Mouse (Mus musculus): ENCODE data around the gene Selenof. TPM values are rescaled to one million over a fixed set of nuclear protein-coding genes. Genes with fewer than 3 reads are reported as not detected.
"Not testable (repeated sequence)": the region's sequence is repeated elsewhere in the genome, so short reads cannot be mapped to it uniquely, and the experiment has no call there.

Selenof gene
- total RNA-seq, 2 experiments from 2014 or later, result 206 to 217 TPM

DNA sequence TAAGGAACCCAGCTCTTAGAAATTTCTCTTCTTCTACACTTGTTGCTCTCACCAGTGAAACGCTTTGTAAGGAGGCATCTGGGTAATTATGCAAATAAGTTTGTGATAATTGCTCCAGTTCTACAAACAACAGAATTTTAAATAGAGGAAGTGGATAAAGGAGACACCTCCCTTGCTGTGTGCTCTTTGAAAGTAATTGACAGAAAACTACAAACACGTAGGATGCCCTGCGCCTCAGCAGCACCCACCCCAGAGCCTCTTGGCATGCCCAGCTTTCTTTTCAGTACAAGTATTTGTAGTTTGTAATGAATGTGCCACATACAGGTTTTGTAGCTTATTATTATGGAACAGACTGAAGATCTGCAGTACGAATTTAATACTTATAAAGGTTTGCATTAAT, 27.0 kb downstream of the Selenof start:
- no peak for ATAC-seq (replicated peaks; ENCODE audit: low FRiP score, poor library complexity, severe bottlenecking)

DNA sequence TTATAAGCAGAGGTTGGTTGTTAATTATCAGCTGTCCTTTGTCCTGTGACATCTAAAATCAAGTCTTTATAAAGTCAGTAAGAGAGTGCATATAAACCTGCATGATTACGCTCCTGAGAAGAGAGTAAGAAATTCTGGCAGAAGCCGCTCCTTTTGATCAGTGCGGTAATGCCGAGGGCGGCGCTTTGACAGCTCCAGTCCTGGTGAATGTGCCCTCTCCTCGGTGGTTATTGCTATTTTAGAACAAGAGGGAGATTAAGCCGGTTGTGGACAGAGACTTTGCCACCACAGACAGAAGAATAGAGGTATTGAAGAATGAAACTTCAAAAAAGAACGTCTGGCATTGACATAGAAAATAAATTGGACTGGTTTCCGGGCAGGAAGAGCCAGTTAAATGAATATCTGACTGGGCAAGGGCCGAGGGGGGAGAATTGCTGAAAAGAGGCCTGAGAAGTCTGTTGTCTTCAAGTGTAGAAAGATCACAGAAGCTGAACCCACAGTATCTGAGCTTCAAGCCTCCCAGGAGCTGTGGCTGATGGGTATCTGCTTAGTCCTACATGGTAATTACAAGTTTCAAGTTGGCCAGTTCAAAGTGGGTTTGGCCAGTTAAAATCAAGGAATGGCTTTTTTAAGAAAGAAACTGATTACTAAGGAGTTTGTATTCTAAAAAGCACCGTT, 27.8 kb downstream of the Selenof start:
- ATAC-seq (replicated peaks; ENCODE audit: low FRiP score, poor library complexity, severe bottlenecking), result no peak

DNA sequence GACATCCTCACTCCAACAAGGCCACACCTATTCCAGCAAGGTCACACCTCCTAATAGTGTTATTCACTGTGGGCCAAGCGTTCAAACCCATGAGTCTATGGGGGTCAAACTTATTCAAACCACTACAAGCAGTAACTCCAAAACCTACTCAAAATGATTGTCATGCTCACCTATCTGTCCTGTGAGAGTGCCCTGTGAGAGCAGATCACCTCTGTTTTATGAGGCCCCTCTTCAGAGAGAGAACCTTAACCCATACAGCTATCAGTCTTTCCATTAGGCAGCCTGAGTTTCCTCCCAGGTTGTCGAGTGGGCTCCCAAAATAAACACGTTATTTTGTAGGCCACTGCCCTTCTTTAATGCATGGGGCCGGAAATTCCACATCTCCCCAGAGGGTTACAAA, 32.3 kb downstream of the Selenof start:
- no peak for ATAC-seq (replicated peaks; ENCODE audit: low FRiP score, poor library complexity, severe bottlenecking)

DNA sequence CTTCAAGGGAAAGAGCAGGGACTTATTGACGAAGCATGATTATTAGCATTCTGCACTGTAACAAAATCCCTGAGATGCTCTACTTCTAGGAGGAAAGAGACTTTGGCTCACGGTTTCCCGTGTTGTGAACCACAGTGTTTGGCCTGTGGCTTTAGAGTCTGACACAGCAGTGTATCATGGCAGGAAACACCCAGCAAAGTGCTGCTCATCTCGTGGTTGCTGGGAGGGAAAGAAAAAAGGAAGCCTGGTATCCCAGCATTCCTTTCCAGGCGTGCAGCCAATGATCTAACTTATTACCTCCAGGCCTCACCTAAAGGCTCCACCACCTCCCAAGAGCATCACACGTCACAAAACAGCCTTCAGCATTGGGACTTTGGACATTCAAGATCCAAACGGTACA, 32.7 kb downstream of the Selenof start:
- ATAC-seq (replicated peaks; ENCODE audit: low FRiP score, poor library complexity, severe bottlenecking), result no peak

DNA sequence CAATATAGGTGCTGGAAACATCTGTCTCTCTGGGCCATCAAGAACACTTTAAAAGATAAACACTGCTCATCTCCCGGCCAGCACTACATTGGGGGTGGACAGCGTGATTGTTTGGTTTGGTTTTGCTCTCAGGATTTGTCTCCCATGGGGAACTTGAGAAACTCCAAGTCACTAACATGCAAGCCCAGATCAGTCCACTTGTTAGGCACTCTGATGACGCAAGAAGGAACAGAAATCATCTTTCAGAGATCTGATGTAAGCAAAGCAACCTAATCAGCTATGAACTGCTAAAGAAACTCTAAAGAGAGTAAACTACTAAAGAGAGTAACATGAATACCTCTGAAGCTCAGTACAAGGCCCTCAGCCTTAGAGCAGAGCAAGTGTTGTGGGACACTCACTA, 33.5 kb downstream of the Selenof start:
- ATAC-seq (replicated peaks; ENCODE audit: low FRiP score, poor library complexity, severe bottlenecking), result no peak

DNA sequence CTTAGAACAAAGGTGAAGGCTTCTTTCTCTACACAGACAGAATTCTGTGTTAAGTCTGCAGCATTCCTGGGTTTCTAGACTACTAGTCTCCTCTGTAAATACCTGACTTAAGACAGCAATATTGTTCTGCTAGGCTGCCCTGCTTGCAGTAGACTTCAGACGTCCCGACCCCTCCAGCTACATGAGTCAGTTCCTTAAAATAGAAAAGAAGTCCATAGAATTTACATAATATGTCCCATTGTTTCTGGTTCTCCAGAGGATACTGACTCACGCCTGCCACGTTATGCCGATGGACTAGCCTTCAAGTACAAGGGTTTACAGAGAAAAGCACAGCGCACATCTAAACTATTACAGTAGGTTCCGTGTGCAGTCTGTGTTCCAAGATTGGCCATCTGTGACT, 34.1 kb downstream of the Selenof start:
- ATAC-seq (replicated peaks; ENCODE audit: low FRiP score, poor library complexity, severe bottlenecking), result no peak

DNA sequence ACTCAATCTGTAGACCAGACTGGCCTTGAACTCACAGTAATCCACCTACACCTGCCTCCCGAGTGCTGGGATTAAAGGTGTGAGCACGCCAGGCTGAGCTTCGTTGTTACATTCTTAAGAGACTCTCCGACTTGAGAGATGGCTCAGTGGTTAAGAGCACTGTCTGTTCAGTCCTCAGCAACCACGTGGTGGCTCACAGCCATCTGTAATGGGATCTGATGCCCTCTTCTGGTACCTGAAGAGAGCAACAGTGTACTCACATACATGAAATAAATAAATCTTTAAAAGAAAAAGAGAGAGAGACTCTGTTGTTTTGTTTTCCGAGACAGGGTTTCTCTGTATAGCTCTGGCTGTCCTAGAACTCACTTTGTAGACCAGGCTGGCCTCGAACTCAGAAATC, 35.7 kb downstream of the Selenof start:
- ATAC-seq (replicated peaks; ENCODE audit: low FRiP score, poor library complexity, severe bottlenecking), result not testable (repeated sequence)

DNA sequence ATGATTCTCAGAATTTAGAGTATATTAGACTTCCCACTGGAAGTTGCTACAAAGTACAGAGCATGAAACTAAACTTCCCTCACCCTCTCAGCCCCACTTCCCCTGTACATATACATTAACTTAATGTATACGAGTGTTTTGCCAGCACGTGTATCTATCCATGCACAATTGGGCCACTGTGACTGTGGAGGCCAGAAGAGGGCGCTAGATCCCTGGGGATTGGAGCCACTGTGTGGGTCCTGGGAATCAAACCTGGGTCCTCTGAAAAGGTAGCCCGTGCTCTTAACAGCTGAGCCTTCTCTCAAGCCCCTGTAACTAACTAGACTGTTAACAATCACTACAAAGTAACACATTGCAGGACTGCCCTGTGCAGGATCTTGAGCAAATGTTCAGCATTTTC, 36.3 kb downstream of the Selenof start:
- ATAC-seq (replicated peaks; ENCODE audit: low FRiP score, poor library complexity, severe bottlenecking), result peak; percentile 60

DNA sequence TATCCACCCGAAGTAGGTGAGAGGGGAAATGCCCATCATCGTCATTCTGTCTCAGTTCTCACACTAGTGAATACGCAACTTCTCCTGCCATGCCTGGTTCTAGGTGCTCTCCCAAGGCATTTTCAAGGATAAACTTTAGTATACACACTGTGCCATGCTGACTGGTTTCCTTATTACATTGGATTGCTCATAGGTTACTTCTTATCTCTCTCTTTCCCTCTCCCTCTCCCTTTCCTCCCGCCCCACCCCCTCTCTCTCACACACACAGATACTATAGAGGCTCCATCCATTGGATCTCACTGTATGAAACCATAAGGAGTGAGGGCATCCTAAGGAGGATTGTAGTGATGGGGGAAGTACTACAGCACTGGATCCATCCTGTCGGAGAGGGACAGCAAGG, 38.0 kb downstream of the Selenof start:
- no peak for ATAC-seq (replicated peaks; ENCODE audit: low FRiP score, poor library complexity, severe bottlenecking)

DNA sequence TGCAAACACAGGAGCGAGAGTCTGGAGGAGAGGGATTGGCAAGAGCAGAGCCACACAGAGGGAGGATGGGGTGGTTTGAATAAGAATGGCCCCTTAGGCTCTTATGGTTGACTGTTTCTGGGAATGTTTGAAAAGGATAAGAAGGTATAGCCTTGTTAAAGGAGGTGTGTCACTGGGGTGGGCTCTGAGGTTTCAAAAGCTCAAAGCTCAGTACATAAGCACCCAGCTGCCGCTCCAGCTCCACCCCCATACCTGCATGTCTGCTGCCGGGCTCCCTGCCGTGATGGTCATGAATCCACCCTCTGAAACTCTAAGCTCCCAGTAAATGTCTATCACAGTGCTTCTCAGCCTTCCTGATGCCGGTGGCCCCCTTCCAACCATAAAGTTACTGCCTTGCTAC, 40.7 kb downstream of the Selenof start:
- ATAC-seq (replicated peaks; ENCODE audit: low FRiP score, poor library complexity, severe bottlenecking), result no peak

DNA sequence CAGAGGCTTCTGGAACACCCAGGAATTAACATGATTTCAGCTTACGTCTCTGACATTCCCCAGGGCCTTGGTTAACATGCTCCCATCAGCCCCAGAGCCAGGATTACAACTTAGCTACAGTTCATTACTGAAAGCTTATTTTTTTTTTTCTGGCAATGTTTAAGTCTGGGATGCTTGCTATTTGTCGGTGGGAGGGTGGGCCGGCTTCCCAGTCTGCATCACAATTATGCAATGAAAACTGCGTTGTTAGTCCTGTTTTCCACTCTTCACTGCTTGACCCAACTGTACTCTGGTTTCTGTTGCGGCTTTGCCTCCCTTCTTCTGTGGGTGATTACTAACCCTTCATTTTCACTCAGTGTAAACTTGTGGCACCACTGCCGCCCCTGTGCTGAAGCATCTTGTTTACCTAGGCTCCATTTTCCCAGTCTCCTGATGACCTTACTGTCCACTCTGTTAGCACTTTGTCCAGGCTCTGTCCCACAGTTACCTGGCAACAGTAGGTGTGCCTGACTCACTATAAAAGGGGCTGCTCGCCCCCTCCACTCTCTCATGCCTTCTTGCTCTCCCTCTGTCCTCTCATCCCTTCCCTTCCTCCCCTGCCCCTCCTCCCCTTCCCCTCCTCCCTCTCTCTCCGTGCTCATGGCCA, 41.6 kb downstream of the Selenof start:
- no peak for ATAC-seq (replicated peaks; ENCODE audit: low FRiP score, poor library complexity, severe bottlenecking)

DNA sequence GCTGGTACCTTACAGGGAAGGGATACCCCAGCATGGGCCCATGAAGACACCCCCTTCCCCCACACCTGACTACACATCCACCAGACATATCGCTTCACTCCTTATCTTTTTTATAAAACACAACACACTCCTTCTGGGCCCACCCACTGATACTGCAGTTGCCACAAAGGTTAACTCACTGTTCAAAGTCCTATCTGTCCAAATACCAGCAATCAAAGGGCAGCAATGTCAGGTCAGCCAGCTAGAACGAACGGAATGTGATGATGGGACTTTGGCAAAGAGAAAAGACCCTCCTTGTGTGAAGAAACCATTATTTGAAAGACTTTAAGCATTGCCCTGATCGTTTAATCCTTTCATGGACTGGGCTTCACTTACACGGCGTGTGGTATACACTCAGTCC, 42.3 kb downstream of the Selenof start:
- no peak for ATAC-seq (replicated peaks; ENCODE audit: low FRiP score, poor library complexity, severe bottlenecking)

DNA sequence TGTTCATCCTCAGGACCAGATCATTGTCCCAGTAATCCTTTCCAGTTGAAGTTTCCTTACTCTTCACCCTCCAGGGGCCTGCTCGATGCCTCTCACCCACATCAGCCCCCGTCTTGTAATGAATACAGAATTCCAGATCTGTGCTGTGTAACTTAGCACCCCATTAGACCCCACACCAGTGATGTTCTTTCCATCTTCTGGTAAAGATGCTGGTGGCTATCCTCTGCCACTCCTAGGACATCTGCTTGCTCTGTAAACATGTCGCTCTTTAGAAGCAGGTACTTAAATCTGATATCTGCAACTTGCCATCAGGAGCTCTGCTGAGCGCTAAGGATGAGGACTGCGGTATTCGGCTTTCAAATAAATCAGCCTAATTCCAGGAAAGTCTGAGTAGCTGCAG, 44.2 kb downstream of the Selenof start:
- no peak for ATAC-seq (replicated peaks; ENCODE audit: low FRiP score, poor library complexity, severe bottlenecking)

DNA sequence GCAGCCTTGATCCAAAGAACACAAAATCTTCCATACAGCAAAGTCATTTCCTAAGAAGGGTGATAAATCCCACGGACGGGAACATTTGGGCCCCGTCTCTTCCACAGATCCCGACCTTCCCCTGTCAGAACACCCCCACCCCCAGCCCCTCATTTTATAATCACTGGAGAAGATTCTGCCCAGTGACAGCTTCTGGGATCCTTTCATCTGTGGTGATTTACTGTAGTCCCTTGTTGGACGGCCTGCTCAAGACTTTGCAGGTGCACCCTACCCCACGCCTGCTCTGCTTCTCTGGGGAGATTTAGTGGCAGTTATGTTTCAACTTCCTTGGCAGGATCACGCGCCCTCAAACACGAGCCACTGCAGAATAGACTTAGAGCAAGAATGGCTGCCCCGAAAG, 44.6 kb downstream of the Selenof start:
- ATAC-seq (replicated peaks; ENCODE audit: low FRiP score, poor library complexity, severe bottlenecking), result no peak

DNA sequence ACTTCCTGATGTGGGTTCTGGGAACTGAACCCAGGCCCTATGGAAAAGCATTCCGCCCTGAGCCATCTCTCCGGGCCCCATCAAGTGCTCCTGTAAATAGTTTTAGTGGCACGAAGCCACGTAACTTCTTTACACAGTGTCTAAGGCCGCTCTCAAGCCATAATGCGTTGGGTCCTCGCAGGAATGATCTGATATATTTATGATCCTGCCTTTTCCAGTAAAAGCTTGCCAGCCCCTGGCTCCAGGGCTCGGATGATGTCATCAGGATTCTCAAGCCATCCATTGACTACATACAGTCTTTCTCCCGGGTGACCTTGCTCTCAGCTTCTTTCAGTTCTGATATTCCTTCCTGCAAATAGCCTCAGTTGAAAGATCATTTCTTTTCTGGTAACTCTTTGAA, 45.4 kb downstream of the Selenof start:
- no peak for ATAC-seq (replicated peaks; ENCODE audit: low FRiP score, poor library complexity, severe bottlenecking)

DNA sequence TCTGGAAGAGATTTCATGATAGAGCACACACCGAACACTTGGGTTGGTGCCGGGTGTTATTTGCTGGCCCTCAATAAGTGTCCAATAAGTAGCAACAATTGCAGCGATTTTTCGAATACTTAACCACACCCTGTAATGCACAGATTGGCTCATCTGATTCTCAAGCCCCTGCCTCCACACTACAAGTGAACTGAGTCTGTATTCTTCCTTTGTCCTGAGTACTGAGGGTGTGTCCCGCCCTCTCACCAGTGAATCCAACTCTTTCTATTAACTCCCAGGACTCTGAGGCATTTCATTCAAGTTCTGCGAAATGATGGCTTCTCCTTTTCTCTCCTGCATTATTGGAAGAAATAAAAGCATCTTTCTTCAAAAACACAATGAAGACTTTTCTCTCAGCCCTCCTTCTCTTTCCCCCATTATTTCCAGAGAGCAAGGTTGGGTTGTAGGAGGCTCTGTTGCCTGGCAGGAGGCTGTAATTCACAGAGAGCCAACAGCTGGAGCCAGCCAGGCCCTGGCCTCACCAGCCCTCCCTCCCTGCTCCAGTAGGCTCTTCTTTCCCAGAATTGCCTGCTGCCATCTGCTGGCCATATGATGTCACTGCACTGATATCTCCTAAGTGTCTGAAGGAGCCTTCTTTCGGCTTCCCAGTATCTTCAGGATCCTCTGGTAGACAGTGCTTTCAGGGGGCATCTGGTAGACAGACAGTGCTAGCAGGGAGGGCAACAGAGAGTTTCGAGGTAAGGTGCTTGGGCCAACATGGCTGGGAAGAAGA, 46.7 kb downstream of the Selenof start:
- ATAC-seq (replicated peaks; ENCODE audit: low FRiP score, poor library complexity, severe bottlenecking), result peak; percentile 98

DNA sequence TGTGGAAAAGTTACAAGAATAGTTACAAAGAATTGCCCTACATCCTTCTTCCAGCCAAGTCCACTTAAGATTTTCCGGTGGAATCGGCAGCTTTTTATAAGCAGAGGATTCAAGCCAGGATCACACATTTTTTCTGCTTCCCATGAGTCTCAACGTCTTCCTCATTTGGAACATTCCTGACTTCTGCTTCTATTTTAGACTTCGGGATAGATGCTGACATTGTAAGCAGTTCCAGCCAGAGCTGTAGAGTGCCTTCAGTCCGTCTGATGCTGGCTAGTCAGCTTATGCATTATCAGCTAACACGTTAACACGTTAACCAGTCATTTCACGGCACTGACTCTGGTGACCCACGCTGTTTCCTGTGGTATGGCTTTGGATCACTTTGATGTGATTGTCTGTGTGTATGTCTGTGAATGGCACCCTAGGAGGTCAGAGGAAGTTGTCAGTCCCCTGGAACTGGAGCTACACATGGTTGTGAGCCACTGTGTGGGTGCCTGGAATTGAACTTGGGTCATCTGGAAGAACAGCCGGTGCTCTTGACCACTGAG, 47.6 kb downstream of the Selenof start:
- ATAC-seq (replicated peaks; ENCODE audit: low FRiP score, poor library complexity, severe bottlenecking), result no peak

DNA sequence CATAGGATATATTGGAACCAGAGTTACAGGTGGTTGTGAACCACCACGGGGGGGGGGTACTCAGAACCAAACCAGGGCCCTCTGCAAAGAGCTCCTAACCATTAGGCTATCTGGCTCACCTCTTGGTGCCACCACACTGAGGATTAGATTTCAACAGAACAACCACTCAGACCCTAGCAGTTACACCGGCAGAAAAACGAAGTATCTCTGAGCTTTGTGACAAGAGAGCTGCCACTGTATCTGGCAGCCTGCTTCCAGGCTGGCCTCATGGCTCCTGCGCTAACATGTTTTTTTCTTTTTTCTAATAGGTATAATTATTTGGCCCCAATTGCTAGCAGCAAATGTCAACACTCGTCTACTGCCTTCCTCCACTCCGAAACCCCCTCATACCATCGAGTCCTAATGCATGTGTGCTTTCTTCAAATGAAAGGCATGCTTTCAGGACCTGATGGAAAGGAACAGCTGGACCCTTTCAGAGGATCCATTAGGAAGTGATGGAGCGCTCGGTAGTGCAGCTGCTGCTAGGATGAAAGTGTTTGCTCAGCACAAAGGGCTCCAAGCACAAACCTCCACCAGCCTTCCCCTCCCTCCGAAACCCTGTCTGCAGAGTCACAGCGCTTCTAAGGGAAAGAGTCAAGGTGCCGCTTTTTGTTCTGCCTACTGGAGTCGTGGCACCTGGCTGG, 53.0 kb downstream of the Selenof start:
- ATAC-seq (replicated peaks; ENCODE audit: low FRiP score, poor library complexity, severe bottlenecking), result no peak

DNA sequence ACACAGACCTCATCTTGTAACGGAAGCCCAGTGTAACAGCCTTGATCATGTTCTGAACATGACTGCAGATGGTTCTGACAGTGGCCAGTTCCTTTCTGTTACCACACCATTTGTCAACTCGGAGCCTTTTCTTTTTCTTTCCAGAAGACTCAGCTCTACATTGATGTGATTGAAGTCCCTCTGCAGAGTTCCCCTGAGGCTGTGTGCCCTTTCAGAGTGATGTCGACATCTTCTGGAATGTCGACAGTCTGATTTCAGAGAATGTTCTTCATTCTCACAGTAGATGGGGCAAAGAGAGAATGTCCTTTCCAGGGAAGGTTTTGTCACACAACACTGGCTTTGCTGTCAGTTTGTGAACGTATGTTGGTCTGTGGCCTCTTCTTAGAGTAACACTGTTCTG, 55.6 kb downstream of the Selenof start:
- ATAC-seq (replicated peaks; ENCODE audit: low FRiP score, poor library complexity, severe bottlenecking), result no peak
